Mouse (Mus musculus): Measurements from ENCODE around the gene Cacnb1. TPM values are rescaled to one million over a fixed set of nuclear protein-coding genes. Genes with fewer than 3 reads are reported as not detected.

The Cacnb1 gene
- polyA plus RNA-seq, 1 experiment: 5.7 TPM

GRCm38 (mm10) chr11:98042741-98043140 lies 19.9 kb upstream of the Cacnb1 start:
- TF ChIP-seq POLR2A (IDR thresholded peaks at IDR 0.05; ENCODE audit: low read depth, low read length) (no peak), CTCF (IDR thresholded peaks at IDR 0.05; ENCODE audit: extremely low read depth, insufficient read length, insufficient replicate concordance, low read depth, low read length) (no peak)
- WGBS: 69% methylated on average over 6 of the region's 6 CpGs

GRCm38 (mm10) chr11:98040975-98041374 lies 18.1 kb upstream of the Cacnb1 start:
- WGBS: 78% methylated on average over 8 of the region's 8 CpGs
- TF ChIP-seq CTCF (IDR thresholded peaks at IDR 0.05; ENCODE audit: extremely low read depth, insufficient read length, insufficient replicate concordance, low read depth, low read length): no peak
- no peak for TF ChIP-seq POLR2A (IDR thresholded peaks at IDR 0.05; ENCODE audit: low read depth, low read length)

More at GRCm38 (mm10) chr11:98042741-98043140, 19.9 kb upstream of the Cacnb1 start:
- H3K27ac ChIP-seq (ENCODE audit: insufficient read depth, low read depth, low read length): no peak overlapping the region
- no peak overlapping the region for H3K4me3 ChIP-seq (ENCODE audit: low read depth, low read length)
- 0 out of 2 replicates have a peak, but pooled peaks cover under 1% of the 10 kb centered on the region for H3K27me3 ChIP-seq (ENCODE audit: control insufficient read depth, insufficient read depth, low read length)
- H3K36me3 ChIP-seq (ENCODE audit: control insufficient read depth, insufficient read depth, low read length): no peaks in the 10 kb centered on the region
- H3K4me1 ChIP-seq (ENCODE audit: control insufficient read depth, insufficient read depth, insufficient read length, low read length): no peaks in the 10 kb centered on the region

GRCm38 (mm10) chr11:98037871-98038270 lies 15.0 kb upstream of the Cacnb1 start:
- no peak overlapping the region for H3K4me3 ChIP-seq (ENCODE audit: low read depth, low read length)
- no peaks in the 10 kb centered on the region for H3K36me3 ChIP-seq (ENCODE audit: control insufficient read depth, insufficient read depth, low read length)
- WGBS: 60% methylated on average over 14 of the region's 14 CpGs
- H3K4me1 ChIP-seq (ENCODE audit: control insufficient read depth, insufficient read depth, insufficient read length, low read length): no peaks in the 10 kb centered on the region; the same call in 1 of the 2 replicates
- H3K27me3 ChIP-seq (ENCODE audit: control insufficient read depth, insufficient read depth, low read length): peaks cover 17% of the 10 kb centered on the region
- H3K27ac ChIP-seq (ENCODE audit: insufficient read depth, low read depth, low read length): no peak overlapping the region
- TF ChIP-seq POLR2A (IDR thresholded peaks at IDR 0.05; ENCODE audit: low read depth, low read length) (no peak), CTCF (IDR thresholded peaks at IDR 0.05; ENCODE audit: extremely low read depth, insufficient read length, insufficient replicate concordance, low read depth, low read length) (no peak)

More at GRCm38 (mm10) chr11:98040975-98041374, 18.1 kb upstream of the Cacnb1 start:
- H3K4me3 ChIP-seq (ENCODE audit: low read depth, low read length): no peak overlapping the region
- peaks cover 11% of the 10 kb centered on the region; the same call in 1 of the 2 replicates for H3K27me3 ChIP-seq (ENCODE audit: control insufficient read depth, insufficient read depth, low read length)
- no peaks in the 10 kb centered on the region; the same call in 1 of the 2 replicates for H3K4me1 ChIP-seq (ENCODE audit: control insufficient read depth, insufficient read depth, insufficient read length, low read length)
- H3K27ac ChIP-seq (ENCODE audit: insufficient read depth, low read depth, low read length): no peak overlapping the region
- no peaks in the 10 kb centered on the region for H3K36me3 ChIP-seq (ENCODE audit: control insufficient read depth, insufficient read depth, low read length)

DNA sequence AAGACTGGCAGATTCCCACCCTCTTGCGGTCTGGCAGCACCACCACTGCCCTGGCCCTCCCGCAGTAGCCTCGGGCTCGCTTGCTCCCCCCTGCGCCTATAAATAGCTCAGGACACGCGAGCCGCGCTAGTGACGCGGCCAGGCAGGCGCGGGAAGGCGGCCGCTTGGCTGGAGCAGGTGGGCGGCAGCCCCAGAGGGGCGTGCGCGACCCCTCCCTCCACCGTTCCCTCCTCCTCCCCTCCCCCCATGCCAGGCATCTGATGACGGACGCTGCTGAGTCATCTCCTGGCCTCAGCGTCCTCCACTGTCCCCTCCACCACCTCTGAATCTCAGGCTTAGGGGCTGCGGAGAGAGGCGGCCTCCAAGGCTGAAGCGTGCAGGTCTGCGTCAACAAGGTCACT lies 13.1 kb upstream of the Cacnb1 start:
- Histone ChIP-seq H3K36me3 (ENCODE audit: control insufficient read depth, insufficient read depth, low read length) (no peaks in the 10 kb centered on the region), H3K4me1 (ENCODE audit: control insufficient read depth, insufficient read depth, insufficient read length, low read length) (no peaks in the 10 kb centered on the region; the same call in 1 of the 2 replicates), H3K4me3 (ENCODE audit: low read depth, low read length) (peak overlapping the region; percentile 4; the same call in 1 of the 2 replicates), H3K27me3 (ENCODE audit: control insufficient read depth, insufficient read depth, low read length) (peaks cover 17% of the 10 kb centered on the region), H3K27ac (ENCODE audit: insufficient read depth, low read depth, low read length) (no peak overlapping the region)
- WGBS: 2% methylated on average over 26 of the region's 27 CpGs
- no peak for TF ChIP-seq POLR2A (IDR thresholded peaks at IDR 0.05; ENCODE audit: low read depth, low read length)
- no peak for TF ChIP-seq CTCF (IDR thresholded peaks at IDR 0.05; ENCODE audit: extremely low read depth, insufficient read length, insufficient replicate concordance, low read depth, low read length)

DNA sequence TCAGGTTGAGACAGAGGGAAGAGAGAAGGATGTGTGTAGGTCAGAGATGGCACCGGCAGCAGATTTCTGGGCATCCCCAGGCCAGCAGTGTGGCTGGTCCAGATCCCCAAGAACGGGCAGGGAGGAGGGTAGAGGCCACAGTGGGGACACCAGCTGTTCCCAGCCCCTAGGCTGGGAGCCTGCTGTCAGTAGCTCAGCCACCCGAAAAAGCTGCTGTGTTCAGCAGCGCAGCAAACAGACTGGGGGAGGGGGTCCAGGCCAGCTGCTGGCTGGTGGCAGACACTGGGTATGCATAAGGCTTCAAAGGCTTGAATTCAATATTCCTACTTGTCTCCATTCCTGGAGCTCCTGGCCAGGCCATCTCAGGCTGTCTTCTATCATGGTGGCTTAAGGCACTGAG lies 12.0 kb upstream of the Cacnb1 start:
- Histone ChIP-seq H3K27me3 (ENCODE audit: control insufficient read depth, insufficient read depth, low read length) (peaks cover 17% of the 10 kb centered on the region), H3K4me1 (ENCODE audit: control insufficient read depth, insufficient read depth, insufficient read length, low read length) (no peaks in the 10 kb centered on the region; the same call in 1 of the 2 replicates), H3K27ac (ENCODE audit: insufficient read depth, low read depth, low read length) (no peak overlapping the region), H3K4me3 (ENCODE audit: low read depth, low read length) (no peak overlapping the region), H3K36me3 (ENCODE audit: control insufficient read depth, insufficient read depth, low read length) (peaks cover 8% of the 10 kb centered on the region)
- WGBS: 76% methylated on average over 4 of the region's 4 CpGs
- no peak for TF ChIP-seq POLR2A (IDR thresholded peaks at IDR 0.05; ENCODE audit: low read depth, low read length)

- no peak for TF ChIP-seq POLR2A (IDR thresholded peaks at IDR 0.05; ENCODE audit: low read depth, low read length)
- no peak for TF ChIP-seq CTCF (IDR thresholded peaks at IDR 0.05; ENCODE audit: extremely low read depth, insufficient read length, insufficient replicate concordance, low read depth, low read length)
- Histone ChIP-seq H3K36me3 (ENCODE audit: control insufficient read depth, insufficient read depth, low read length) (peaks cover 15% of the 10 kb centered on the region), H3K27ac (ENCODE audit: insufficient read depth, low read depth, low read length) (no peak overlapping the region), H3K4me1 (ENCODE audit: control insufficient read depth, insufficient read depth, insufficient read length, low read length) (no peaks in the 10 kb centered on the region; the same call in 1 of the 2 replicates), H3K27me3 (ENCODE audit: control insufficient read depth, insufficient read depth, low read length) (peaks cover 17% of the 10 kb centered on the region), H3K4me3 (ENCODE audit: low read depth, low read length) (no peak overlapping the region)
- WGBS: 77% methylated on average over 5 of the region's 5 CpGs
Measured at GRCm38 (mm10) chr11:98034061-98034460, 11.2 kb upstream of the Cacnb1 start.

DNA sequence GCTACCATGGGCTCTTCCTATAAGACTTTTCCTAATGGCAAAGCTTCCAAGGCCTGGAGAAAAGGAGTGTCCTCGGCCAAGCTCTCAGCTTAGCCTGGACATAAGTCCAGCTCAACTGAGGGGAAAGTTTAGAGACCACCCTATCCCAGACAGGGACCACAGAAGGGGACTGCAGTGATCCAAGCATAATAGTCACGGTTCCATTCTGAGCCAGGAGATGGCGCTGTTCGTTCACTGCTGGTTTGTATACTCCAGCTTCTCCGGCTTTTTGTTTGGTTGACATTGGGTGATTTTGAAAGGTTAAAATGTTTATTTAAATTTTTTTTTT lies 8.6 kb upstream of the Cacnb1 start:
- WGBS: 6% methylated on average over 5 of the region's 5 CpGs
- no peak for TF ChIP-seq POLR2A (IDR thresholded peaks at IDR 0.05; ENCODE audit: low read depth, low read length)
- TF ChIP-seq CTCF (IDR thresholded peaks at IDR 0.05; ENCODE audit: extremely low read depth, insufficient read length, insufficient replicate concordance, low read depth, low read length): peak; percentile 74; the same call in 1 of the 2 replicates
- Histone ChIP-seq H3K27me3 (ENCODE audit: control insufficient read depth, insufficient read depth, low read length) (peaks cover 10% of the 10 kb centered on the region), H3K27ac (ENCODE audit: insufficient read depth, low read depth, low read length) (no peak overlapping the region), H3K4me1 (ENCODE audit: control insufficient read depth, insufficient read depth, insufficient read length, low read length) (no peaks in the 10 kb centered on the region; the same call in 1 of the 2 replicates), H3K36me3 (ENCODE audit: control insufficient read depth, insufficient read depth, low read length) (peaks cover 24% of the 10 kb centered on the region), H3K4me3 (ENCODE audit: low read depth, low read length) (no peak overlapping the region)

Data from small intestine, adult 2 months (tissue).